Mouse (Mus musculus): Measurements from ENCODE around the gene Atg2a. TPM values are rescaled to one million over a fixed set of nuclear protein-coding genes. Genes with fewer than 3 reads are reported as not detected.

The Atg2a gene
- polyA plus RNA-seq, 1 experiment = 47.4 TPM

DNA sequence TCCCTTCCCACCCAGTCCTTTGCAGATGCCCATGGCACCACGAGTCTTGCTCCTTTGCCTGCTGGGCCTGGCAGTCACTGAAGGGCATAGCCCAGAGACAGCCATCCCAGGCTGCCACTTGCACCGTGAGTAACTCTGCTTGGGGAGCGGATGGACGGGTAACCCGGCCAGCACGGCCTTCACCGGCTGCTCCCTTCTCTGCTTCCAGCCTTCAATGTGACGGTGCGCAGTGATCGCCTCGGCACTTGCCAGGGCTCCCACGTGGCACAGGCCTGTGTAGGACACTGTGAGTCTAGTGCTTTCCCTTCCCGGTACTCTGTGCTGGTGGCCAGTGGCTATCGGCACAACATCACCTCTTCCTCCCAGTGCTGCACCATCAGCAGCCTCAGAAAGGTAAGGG is 14.7 kb upstream of the Atg2a start:
- Histone ChIP-seq H3K4me1 (ENCODE audit: control insufficient read depth, insufficient read depth, insufficient read length) (no peaks in the 10 kb centered on the region), H3K27ac (ENCODE audit: insufficient read depth, low read length) (no peak overlapping the region), H3K27me3 (ENCODE audit: control insufficient read depth, insufficient read depth, low read length) (no peaks in the 10 kb centered on the region), H3K4me3 (ENCODE audit: extremely low read depth, insufficient read depth, insufficient read length) (no peak overlapping the region), H3K36me3 (ENCODE audit: control insufficient read depth, insufficient read depth, low read length) (peaks cover 16% of the 10 kb centered on the region)
- no peak for DNase-seq (ENCODE audit: low read depth in 1 of 2, low spot score in 2 of 2)
- WGBS = 93% methylated on average over 14 of the region's 14 CpGs
- TF ChIP-seq CTCF (IDR thresholded peaks at IDR 0.05; ENCODE audit: extremely low read depth, insufficient read depth, insufficient read length, insufficient replicate concordance) = no peak
- TF ChIP-seq POLR2A (IDR thresholded peaks at IDR 0.05; ENCODE audit: low read depth, low read length) = no peak

DNA sequence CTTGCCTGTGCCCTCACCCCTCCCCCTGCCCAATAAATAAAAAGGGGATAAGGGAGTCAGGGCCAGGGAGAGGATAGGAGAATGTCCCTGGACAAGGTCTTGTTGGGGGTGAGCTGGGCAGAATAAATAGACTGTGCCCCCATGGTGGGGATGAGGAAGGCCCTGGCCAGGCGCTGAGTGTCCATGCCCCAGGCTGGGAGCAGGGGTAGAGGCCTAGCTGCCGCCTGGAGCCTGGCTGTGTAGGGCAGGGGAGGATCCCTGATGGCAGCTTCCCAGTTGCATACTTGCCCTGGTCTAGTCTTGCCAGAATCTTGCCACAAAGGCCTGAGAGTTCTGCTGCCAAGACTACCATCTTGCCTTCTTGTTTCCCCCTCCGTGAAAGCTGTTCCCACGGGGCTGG is 13.6 kb upstream of the Atg2a start:
- no peaks in the 10 kb centered on the region for H3K4me1 ChIP-seq (ENCODE audit: control insufficient read depth, insufficient read depth, insufficient read length)
- TF ChIP-seq CTCF (IDR thresholded peaks at IDR 0.05; ENCODE audit: extremely low read depth, insufficient read depth, insufficient read length, insufficient replicate concordance) = no peak
- no peak for DNase-seq (ENCODE audit: low read depth in 1 of 2, low spot score in 2 of 2)
- no peaks in the 10 kb centered on the region for H3K27me3 ChIP-seq (ENCODE audit: control insufficient read depth, insufficient read depth, low read length)
- no peak overlapping the region for H3K4me3 ChIP-seq (ENCODE audit: extremely low read depth, insufficient read depth, insufficient read length)
- H3K36me3 ChIP-seq (ENCODE audit: control insufficient read depth, insufficient read depth, low read length) = peaks cover 18% of the 10 kb centered on the region
- H3K27ac ChIP-seq (ENCODE audit: insufficient read depth, low read length) = no peak overlapping the region
- WGBS = 68% methylated on average over 4 of the region's 4 CpGs

DNA sequence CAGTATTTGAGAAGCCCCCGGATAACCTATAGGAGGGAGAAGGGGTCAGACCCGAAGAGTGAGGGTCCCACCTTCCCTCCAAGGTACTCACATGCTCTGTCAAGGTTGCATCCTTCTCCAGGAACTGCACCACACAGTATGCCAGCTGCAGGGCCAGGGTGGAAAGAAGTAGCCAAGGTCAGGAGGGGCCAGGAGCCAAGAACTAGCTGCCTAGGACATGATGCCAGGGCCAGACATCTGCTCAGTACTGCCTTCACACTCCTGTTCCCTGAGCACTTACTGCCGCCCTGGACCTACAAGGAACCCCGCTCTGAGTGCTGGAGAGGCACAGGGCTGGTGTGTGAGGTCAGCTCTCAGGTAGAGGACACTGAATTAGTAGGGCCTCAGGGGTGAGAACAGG is 11.1 kb upstream of the Atg2a start:
- DNase-seq (ENCODE audit: low read depth in 1 of 2, low spot score in 2 of 2) = no peak
- WGBS = 92% methylated on average over 4 of the region's 4 CpGs
- no peaks in the 10 kb centered on the region for H3K27me3 ChIP-seq (ENCODE audit: control insufficient read depth, insufficient read depth, low read length)
- TF ChIP-seq POLR2A (IDR thresholded peaks at IDR 0.05; ENCODE audit: low read depth, low read length) (no peak), CTCF (IDR thresholded peaks at IDR 0.05; ENCODE audit: extremely low read depth, insufficient read depth, insufficient read length, insufficient replicate concordance) (no peak)
- H3K27ac ChIP-seq (ENCODE audit: insufficient read depth, low read length) = no peak overlapping the region
- peaks cover 3% of the 10 kb centered on the region; the same call in 1 of the 2 replicates for H3K4me1 ChIP-seq (ENCODE audit: control insufficient read depth, insufficient read depth, insufficient read length)
- peaks cover 18% of the 10 kb centered on the region for H3K36me3 ChIP-seq (ENCODE audit: control insufficient read depth, insufficient read depth, low read length)
- no peak overlapping the region for H3K4me3 ChIP-seq (ENCODE audit: extremely low read depth, insufficient read depth, insufficient read length)

DNA sequence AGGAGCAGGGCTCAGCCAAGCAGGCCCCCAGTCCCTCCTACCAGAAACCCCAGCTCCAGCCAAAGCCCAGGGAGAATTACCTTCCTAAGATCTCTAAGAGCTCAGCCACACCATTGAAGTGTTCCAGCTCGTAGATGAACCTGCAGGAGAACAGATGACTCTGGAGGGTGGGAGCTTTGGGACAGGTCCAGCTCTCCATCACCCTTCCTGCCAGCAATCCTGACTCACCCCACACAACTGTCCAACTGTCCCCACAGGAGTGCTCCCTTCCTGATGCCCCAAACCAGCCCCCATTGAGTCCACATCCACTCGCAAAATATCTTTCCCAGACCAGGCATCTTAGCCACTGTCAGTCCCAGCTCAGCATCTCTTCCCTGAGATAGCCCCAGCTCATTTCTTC is 10.4 kb upstream of the Atg2a start:
- no peak for TF ChIP-seq CTCF (IDR thresholded peaks at IDR 0.05; ENCODE audit: extremely low read depth, insufficient read depth, insufficient read length, insufficient replicate concordance)
- no peak for TF ChIP-seq POLR2A (IDR thresholded peaks at IDR 0.05; ENCODE audit: low read depth, low read length)
- no peak overlapping the region for H3K27ac ChIP-seq (ENCODE audit: insufficient read depth, low read length)
- 98% methylated on average over 2 of the region's 2 CpGs for WGBS
- peaks cover 18% of the 10 kb centered on the region for H3K36me3 ChIP-seq (ENCODE audit: control insufficient read depth, insufficient read depth, low read length)
- H3K27me3 ChIP-seq (ENCODE audit: control insufficient read depth, insufficient read depth, low read length) = no peaks in the 10 kb centered on the region
- peaks cover 3% of the 10 kb centered on the region; the same call in 1 of the 2 replicates for H3K4me1 ChIP-seq (ENCODE audit: control insufficient read depth, insufficient read depth, insufficient read length)
- no peak overlapping the region for H3K4me3 ChIP-seq (ENCODE audit: extremely low read depth, insufficient read depth, insufficient read length)
- DNase-seq (ENCODE audit: low read depth in 1 of 2, low spot score in 2 of 2) = no peak

DNA sequence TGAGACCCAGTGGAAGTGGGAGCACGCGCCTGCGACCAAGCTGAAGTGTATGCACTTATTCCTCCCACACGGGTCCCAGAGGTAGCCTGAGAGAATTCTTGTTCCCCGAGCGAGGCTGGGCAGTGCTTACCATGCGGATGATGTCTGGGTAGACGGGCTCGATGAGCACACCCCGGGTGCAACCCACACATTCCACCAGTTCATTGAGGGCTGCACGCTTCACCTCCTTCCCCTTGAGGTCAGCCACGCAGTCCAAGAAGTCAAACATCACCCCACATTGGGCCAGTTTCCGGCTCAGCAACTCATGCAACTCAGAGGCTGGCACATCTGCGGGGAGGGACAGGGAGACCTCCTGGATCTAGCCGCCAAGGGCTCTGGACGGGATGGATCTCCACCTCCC is 7.8 kb upstream of the Atg2a start:
- no peak overlapping the region for H3K4me3 ChIP-seq (ENCODE audit: extremely low read depth, insufficient read depth, insufficient read length)
- 67% methylated on average over 16 of the region's 16 CpGs for WGBS
- TF ChIP-seq POLR2A (IDR thresholded peaks at IDR 0.05; ENCODE audit: low read depth, low read length) (no peak), CTCF (IDR thresholded peaks at IDR 0.05; ENCODE audit: extremely low read depth, insufficient read depth, insufficient read length, insufficient replicate concordance) (no peak)
- no peak overlapping the region for H3K27ac ChIP-seq (ENCODE audit: insufficient read depth, low read length)
- peaks cover 6% of the 10 kb centered on the region; the same call in 1 of the 2 replicates for H3K4me1 ChIP-seq (ENCODE audit: control insufficient read depth, insufficient read depth, insufficient read length)
- H3K36me3 ChIP-seq (ENCODE audit: control insufficient read depth, insufficient read depth, low read length) = peaks cover 17% of the 10 kb centered on the region
- H3K27me3 ChIP-seq (ENCODE audit: control insufficient read depth, insufficient read depth, low read length) = no peaks in the 10 kb centered on the region
- no peak for DNase-seq (ENCODE audit: low read depth in 1 of 2, low spot score in 2 of 2)

DNA sequence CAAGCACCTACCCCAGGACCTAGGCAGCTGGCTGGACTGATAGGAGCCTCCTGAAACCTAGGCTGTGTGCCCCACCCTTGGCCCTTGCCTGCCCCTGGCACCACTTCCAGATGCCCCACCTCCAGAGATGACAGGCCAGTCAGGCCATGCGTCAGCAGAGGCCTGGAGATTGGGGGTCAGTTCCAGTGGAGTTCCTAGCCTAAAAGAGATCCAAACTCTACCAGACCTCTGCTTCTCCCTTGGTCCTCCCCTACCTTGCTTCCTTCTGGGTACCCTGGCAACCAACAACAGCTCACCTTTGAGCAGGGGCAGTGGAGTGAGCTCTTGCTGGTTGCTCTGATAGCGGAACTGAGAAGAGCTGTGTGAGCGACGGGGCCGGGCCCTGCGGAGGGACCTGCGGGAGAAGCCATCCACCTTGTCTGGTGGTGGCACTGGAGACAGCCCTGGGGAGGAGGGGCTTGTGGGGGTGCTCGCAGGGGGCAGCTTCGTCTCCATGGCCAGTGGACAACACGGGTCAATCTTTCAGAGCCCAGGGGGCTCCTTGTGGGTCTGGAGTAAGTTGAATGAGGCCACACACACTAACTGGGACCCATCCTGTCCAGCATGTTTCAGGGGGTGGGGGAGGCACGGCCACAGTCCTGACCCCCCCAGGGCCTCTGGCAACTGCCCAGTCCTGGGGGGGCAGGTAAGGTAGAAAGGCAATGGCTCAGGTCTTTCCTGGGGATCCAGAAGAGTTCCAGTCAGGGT is 7.0 kb upstream of the Atg2a start:
- peak overlapping the region; percentile 49; the same call in 1 of the 2 replicates for H3K27ac ChIP-seq (ENCODE audit: insufficient read depth, low read length)
- 76% methylated on average over 11 of the region's 11 CpGs for WGBS
- peak overlapping the region; percentile 81; the same call in 1 of the 2 replicates for H3K4me3 ChIP-seq (ENCODE audit: extremely low read depth, insufficient read depth, insufficient read length)

More for the DNA sequence above, 7.0 kb upstream of the Atg2a start:
- H3K36me3 ChIP-seq (ENCODE audit: control insufficient read depth, insufficient read depth, low read length) = peaks cover 13% of the 10 kb centered on the region
- TF ChIP-seq POLR2A (IDR thresholded peaks at IDR 0.05; ENCODE audit: low read depth, low read length) = no peak
- no peak for TF ChIP-seq CTCF (IDR thresholded peaks at IDR 0.05; ENCODE audit: extremely low read depth, insufficient read depth, insufficient read length, insufficient replicate concordance)
- no peak for DNase-seq (ENCODE audit: low read depth in 1 of 2, low spot score in 2 of 2)
- peaks cover 6% of the 10 kb centered on the region; the same call in 1 of the 2 replicates for H3K4me1 ChIP-seq (ENCODE audit: control insufficient read depth, insufficient read depth, insufficient read length)
- no peaks in the 10 kb centered on the region for H3K27me3 ChIP-seq (ENCODE audit: control insufficient read depth, insufficient read depth, low read length)

Measured in spleen, adult 2 months (tissue).